Mouse (Mus musculus): ENCODE data around the gene Ostf1.
A peak's percentile ranks its signal among the peaks of the same experiment; 100 is the strongest.

Ostf1 gene

GRCm38 (mm10) chr19:18569496-18569895 is 62.1 kb downstream of the Ostf1 start:
- DNase-seq (ENCODE audit: low spot score in 2 of 2): no peak

- no peak for DNase-seq (ENCODE audit: low spot score in 2 of 2)
Observed at GRCm38 (mm10) chr19:18568828-18569430, 62.7 kb downstream of the Ostf1 start.

- no peak for DNase-seq (ENCODE audit: low spot score in 2 of 2)
Observed at GRCm38 (mm10) chr19:18567936-18568827, 63.4 kb downstream of the Ostf1 start.

- DNase-seq (ENCODE audit: low spot score in 2 of 2): no peak
Observed at GRCm38 (mm10) chr19:18567501-18567900, 64.1 kb downstream of the Ostf1 start.

GRCm38 (mm10) chr19:18557708-18558107 is 73.9 kb downstream of the Ostf1 start:
- DNase-seq (ENCODE audit: low spot score in 2 of 2): no peak

GRCm38 (mm10) chr19:18555645-18556044 is 76.0 kb downstream of the Ostf1 start:
- DNase-seq (ENCODE audit: low spot score in 2 of 2): no peak

GRCm38 (mm10) chr19:18548668-18549067 is 83.0 kb downstream of the Ostf1 start:
- DNase-seq (ENCODE audit: low spot score in 2 of 2): peak in 1 of 2 experiments; percentile 7
